Mouse (Mus musculus): ENCODE results near the gene Lrmp.

Gene Lrmp

GRCm38 (mm10) chr6:145202432-145203125 is 87.1 kb downstream of the Lrmp start:
- in situ Hi-C loops (cut with MseI, MboI) = no loop called here

DNA sequence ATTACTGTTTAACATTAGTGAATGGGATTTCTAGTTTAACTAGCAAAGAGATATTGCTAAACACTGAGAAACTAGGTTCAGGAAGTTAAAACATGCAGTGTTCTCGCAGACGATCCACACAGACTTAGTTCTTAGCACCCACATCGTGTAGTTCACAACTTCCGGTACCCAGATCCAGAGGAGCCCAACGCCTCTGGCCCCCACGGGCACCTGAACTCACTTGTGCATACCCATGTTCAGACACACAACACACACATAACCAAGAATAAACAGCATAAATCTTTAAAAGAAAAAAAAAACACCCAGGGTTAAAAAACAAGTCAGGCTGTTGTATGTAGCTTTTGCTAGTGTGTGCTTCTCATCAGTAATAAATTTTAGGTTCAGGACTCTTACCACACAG is 89.0 kb downstream of the Lrmp start:
- in situ Hi-C loops (cut with MseI, MboI) = no loop called here

DNA sequence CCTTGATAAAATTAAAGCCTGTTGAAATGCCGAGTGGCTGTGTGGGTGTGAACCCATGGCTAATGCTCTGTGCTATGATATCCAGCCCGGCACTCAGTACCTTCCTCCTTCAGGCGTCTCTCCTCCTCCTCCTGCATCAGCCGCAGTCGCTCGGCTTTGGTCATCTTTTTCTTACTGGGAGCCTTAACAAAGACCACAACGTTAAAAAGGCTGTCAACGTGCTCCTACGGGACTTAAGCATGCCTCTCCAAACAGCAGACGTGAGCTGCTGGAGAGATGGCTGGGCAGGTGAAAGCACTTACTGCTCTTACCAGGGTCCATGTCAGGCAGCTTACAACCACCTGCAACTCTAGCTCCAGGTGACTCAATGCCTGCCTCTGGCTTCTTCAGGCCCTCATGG is 89.7 kb downstream of the Lrmp start:
- in situ Hi-C loops (cut with MseI, MboI) = no loop called here

GRCm38 (mm10) chr6:145210056-145210680 is 94.7 kb downstream of the Lrmp start:
- in situ Hi-C loops (cut with MseI, MboI) = no loop called here

DNA sequence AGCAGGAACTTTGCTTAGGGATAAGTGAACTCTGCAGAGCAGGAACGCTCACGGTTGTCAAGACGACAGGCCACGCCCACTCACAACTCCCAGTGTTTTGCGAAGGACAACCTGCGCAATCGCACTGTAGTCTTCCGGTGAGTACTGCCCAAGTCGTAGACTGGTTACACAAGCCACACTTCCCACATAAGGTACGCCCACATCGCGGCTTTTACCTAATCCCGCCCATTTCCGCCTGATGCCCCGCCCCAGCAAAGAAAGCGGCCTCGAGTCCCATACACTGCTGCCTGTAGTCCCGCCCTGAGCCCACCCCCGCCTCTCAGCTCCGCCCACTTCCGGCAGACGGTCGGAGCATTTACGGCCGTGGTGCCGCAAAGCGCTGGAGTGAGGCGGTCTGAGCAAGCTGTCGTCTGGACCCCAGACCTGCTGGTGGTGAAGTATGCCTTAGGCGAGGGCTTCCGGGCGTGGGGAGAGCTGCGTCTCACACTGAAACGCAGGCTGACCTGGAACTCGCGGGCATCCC is 95.4 kb downstream of the Lrmp start, which contains the start of the genes Casc1 and Etfrf1:
TSS of gene Casc1 (minus strand) at position 190 of the 523 bp plus-strand sequence.
TSS of gene Etfrf1 (plus strand) at position 319 of the 523 bp plus-strand sequence.
- in situ Hi-C loops (cut with MseI, MboI) = no loop called here

GRCm38 (mm10) chr6:145211376-145212305 is 96.2 kb downstream of the Lrmp start:
- in situ Hi-C loops (cut with MseI, MboI) = no loop called here

DNA sequence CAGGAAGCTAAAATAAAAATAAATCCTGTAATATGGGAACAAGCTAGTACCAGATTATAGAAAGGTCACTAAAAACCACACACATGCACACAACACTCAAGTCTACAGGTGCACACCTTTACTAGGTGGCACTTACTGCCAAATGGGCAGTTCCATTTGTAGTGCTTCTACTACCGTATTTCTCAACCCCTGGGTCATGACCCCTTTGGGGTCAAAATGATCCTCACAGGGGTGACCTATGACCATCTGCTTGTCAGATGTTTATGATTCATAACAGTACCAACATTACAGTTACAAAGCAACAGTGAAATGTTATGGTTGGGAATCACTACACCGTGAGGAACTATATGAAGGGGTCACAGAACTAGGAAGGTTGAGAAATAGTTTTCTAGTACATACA is 98.5 kb downstream of the Lrmp start:
- in situ Hi-C loops (cut with MseI, MboI) = no loop called here

GRCm38 (mm10) chr6:145215826-145216225 is 100.4 kb downstream of the Lrmp start:
- in situ Hi-C loops (cut with MseI, MboI) = no loop called here

DNA sequence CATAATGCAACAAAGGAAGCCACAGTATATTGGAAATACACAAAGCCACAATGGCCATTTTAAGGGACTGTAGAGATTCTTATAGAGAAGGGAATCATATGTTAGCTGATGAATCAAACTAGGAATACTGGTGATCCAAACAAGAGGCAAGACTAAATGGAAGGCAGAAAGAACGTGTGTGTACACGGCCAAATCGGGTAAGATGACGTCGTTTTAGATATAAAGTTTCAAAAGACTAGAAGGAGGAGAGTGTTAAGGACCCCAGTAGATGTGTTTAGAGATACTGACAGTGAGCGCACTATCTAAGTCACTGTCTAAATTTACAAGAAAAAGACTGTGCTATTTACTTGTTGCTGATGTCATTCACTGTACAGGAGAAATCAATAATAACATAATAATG is 108.8 kb downstream of the Lrmp start:
- in situ Hi-C loops (cut with MseI, MboI) = no loop called here
